Mouse (Mus musculus): ENCODE data around the gene Cbx8.

GRCm38 (mm10) chr11:119088391-119089234 is 47.8 kb upstream of the Cbx8 start:
- no peak for TF ChIP-seq POLR2A (IDR thresholded peaks at IDR 0.05; ENCODE audit: borderline replicate concordance, control insufficient read depth, low read depth, low read length)
- peak; percentile 31; the same call in 1 of the 2 replicates for TF ChIP-seq CTCF (IDR thresholded peaks at IDR 0.05; ENCODE audit: control insufficient read depth, insufficient read depth, low read length)

Measured in bone marrow, adult 2 months (tissue).